ENCODE assay signal across 14 mouse cellular contexts in the genomic region with DNA sequence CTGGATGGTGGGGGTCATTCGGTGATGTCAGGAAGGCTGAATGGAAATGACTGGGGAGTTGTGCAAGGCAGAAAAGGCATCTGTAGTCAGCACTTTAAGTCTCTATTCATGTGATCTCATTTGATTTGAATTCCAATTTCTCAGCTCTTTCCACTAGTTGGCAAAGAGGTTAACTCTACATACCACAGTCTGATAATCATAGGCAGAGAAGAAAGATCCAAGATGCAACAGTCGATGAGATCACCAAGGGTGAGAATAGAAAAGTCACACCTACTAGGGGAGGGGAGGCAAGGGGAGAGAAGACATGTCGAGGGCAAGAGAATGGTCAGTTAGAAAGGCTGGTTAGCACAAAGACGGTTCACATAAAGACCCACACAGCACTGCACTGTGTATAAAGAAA.
"Had no signal": no experiment of that assay in that cellular context is flagged by ENCODE, and none has a peak within 500 bp of the region (broad histone marks: within the 10 kb centered on the region; RNA-seq: fewer than 3 reads in every experiment).

No protein-coding gene starts in this region.

- H3K9ac ChIP-seq: liver, embryonic 15.5 days; lung, embryonic 15.5 days; midbrain, embryonic 12.5 days had no signal

- H3K4me2 ChIP-seq: liver, embryonic 11.5 days; liver, embryonic 15.5 days; lung, embryonic 15.5 days; midbrain, embryonic 12.5 days had no signal

- H3K27ac ChIP-seq: layer of hippocampus, adult 2 months; limb, embryonic 10.5 days; liver, embryonic 15.5 days; macrophage; midbrain, embryonic 12.5 days had no signal

- H3K36me3 ChIP-seq: limb, embryonic 10.5 days; liver, embryonic 15.5 days; lung, embryonic 15.5 days; midbrain, embryonic 12.5 days had no signal

- H3K4me3 ChIP-seq: layer of hippocampus, adult 2 months; limb, embryonic 10.5 days; liver, embryonic 15.5 days; lung, embryonic 15.5 days; megakaryocyte, embryonic 14.5 days; midbrain, embryonic 12.5 days had no signal

- H3K4me1 ChIP-seq: limb, embryonic 10.5 days; liver, embryonic 15.5 days; midbrain, embryonic 12.5 days had no signal

- DNase-seq: kidney, adult 11 months; kidney, adult 9 months; kidney, postnatal 10 days; kidney, postnatal 4 days; thymus, adult 18-20 months; thymus, postnatal 14 days had no signal

- H3K9me3 ChIP-seq: limb, embryonic 10.5 days; liver, embryonic 15.5 days; lung, embryonic 15.5 days; megakaryocyte, embryonic 14.5 days; midbrain, embryonic 12.5 days had no signal

- H3K27me3 ChIP-seq: lung, embryonic 15.5 days; megakaryocyte, embryonic 14.5 days; midbrain, embryonic 12.5 days had no signal
